Mouse (Mus musculus): ENCODE measurements around the gene Mbnl2. TPM values are rescaled to one million over a fixed set of nuclear protein-coding genes. Genes with fewer than 3 reads are reported as not detected.

Mbnl2 gene
- polyA plus RNA-seq, 1 experiment: 18.9 TPM

GRCm38 (mm10) chr14:120377192-120377591 lies 101.7 kb downstream of the Mbnl2 start:
- Histone ChIP-seq H3K4me1 (ENCODE audit: control insufficient read depth, insufficient read depth, insufficient read length) (no peaks in the 10 kb centered on the region), H3K36me3 (ENCODE audit: control insufficient read depth, insufficient read depth, low read length) (peaks cover 10% of the 10 kb centered on the region), H3K4me3 (ENCODE audit: extremely low read depth, insufficient read depth, insufficient read length) (no peak overlapping the region), H3K27ac (ENCODE audit: insufficient read depth, low read length) (no peak overlapping the region), H3K27me3 (ENCODE audit: control insufficient read depth, insufficient read depth, low read length) (no peaks in the 10 kb centered on the region)
- 93% methylated on average over 4 of the region's 4 CpGs for WGBS
- TF ChIP-seq POLR2A (IDR thresholded peaks at IDR 0.05; ENCODE audit: low read depth, low read length) (no peak), CTCF (IDR thresholded peaks at IDR 0.05; ENCODE audit: extremely low read depth, insufficient read depth, insufficient read length, insufficient replicate concordance) (no peak)
- DNase-seq (ENCODE audit: low read depth in 1 of 2, low spot score in 2 of 2): no peak

- WGBS: 88% methylated on average over 8 of the region's 8 CpGs
- no peaks in the 10 kb centered on the region for H3K27me3 ChIP-seq (ENCODE audit: control insufficient read depth, insufficient read depth, low read length)
- no peak for DNase-seq (ENCODE audit: low read depth in 1 of 2, low spot score in 2 of 2)
- peaks cover 10% of the 10 kb centered on the region for H3K36me3 ChIP-seq (ENCODE audit: control insufficient read depth, insufficient read depth, low read length)
- no peak overlapping the region for H3K27ac ChIP-seq (ENCODE audit: insufficient read depth, low read length)
- TF ChIP-seq CTCF (IDR thresholded peaks at IDR 0.05; ENCODE audit: extremely low read depth, insufficient read depth, insufficient read length, insufficient replicate concordance) (no peak), POLR2A (IDR thresholded peaks at IDR 0.05; ENCODE audit: low read depth, low read length) (no peak)
- no peak overlapping the region for H3K4me3 ChIP-seq (ENCODE audit: extremely low read depth, insufficient read depth, insufficient read length)
- H3K4me1 ChIP-seq (ENCODE audit: control insufficient read depth, insufficient read depth, insufficient read length): no peaks in the 10 kb centered on the region
Observed at GRCm38 (mm10) chr14:120378002-120378401, 102.5 kb downstream of the Mbnl2 start.

- H3K27ac ChIP-seq (ENCODE audit: insufficient read depth, low read length): no peak overlapping the region
- H3K4me3 ChIP-seq (ENCODE audit: extremely low read depth, insufficient read depth, insufficient read length): no peak overlapping the region
- TF ChIP-seq CTCF (IDR thresholded peaks at IDR 0.05; ENCODE audit: extremely low read depth, insufficient read depth, insufficient read length, insufficient replicate concordance) (no peak), POLR2A (IDR thresholded peaks at IDR 0.05; ENCODE audit: low read depth, low read length) (no peak)
- no peaks in the 10 kb centered on the region for H3K27me3 ChIP-seq (ENCODE audit: control insufficient read depth, insufficient read depth, low read length)
- peaks cover 10% of the 10 kb centered on the region for H3K36me3 ChIP-seq (ENCODE audit: control insufficient read depth, insufficient read depth, low read length)
- H3K4me1 ChIP-seq (ENCODE audit: control insufficient read depth, insufficient read depth, insufficient read length): no peaks in the 10 kb centered on the region
- WGBS: 87% methylated on average over 4 of the region's 4 CpGs
- no peak for DNase-seq (ENCODE audit: low read depth in 1 of 2, low spot score in 2 of 2)
Observed at GRCm38 (mm10) chr14:120379716-120380115, 104.2 kb downstream of the Mbnl2 start.

- no peak for DNase-seq (ENCODE audit: low read depth in 1 of 2, low spot score in 2 of 2)
- Histone ChIP-seq H3K27me3 (ENCODE audit: control insufficient read depth, insufficient read depth, low read length) (no peaks in the 10 kb centered on the region), H3K4me3 (ENCODE audit: extremely low read depth, insufficient read depth, insufficient read length) (no peak overlapping the region), H3K27ac (ENCODE audit: insufficient read depth, low read length) (no peak overlapping the region), H3K4me1 (ENCODE audit: control insufficient read depth, insufficient read depth, insufficient read length) (no peaks in the 10 kb centered on the region), H3K36me3 (ENCODE audit: control insufficient read depth, insufficient read depth, low read length) (peaks cover 10% of the 10 kb centered on the region)
- WGBS: 94% methylated on average over 26 of the region's 26 CpGs
- no peak for TF ChIP-seq POLR2A (IDR thresholded peaks at IDR 0.05; ENCODE audit: low read depth, low read length)
- TF ChIP-seq CTCF (IDR thresholded peaks at IDR 0.05; ENCODE audit: extremely low read depth, insufficient read depth, insufficient read length, insufficient replicate concordance): no peak
Observed at GRCm38 (mm10) chr14:120381378-120382134, 106.1 kb downstream of the Mbnl2 start.

GRCm38 (mm10) chr14:120382179-120382578 lies 106.7 kb downstream of the Mbnl2 start:
- no peak for DNase-seq (ENCODE audit: low read depth in 1 of 2, low spot score in 2 of 2)
- no peak for TF ChIP-seq POLR2A (IDR thresholded peaks at IDR 0.05; ENCODE audit: low read depth, low read length)
- TF ChIP-seq CTCF (IDR thresholded peaks at IDR 0.05; ENCODE audit: extremely low read depth, insufficient read depth, insufficient read length, insufficient replicate concordance): no peak
- no peak overlapping the region for H3K4me3 ChIP-seq (ENCODE audit: extremely low read depth, insufficient read depth, insufficient read length)
- H3K4me1 ChIP-seq (ENCODE audit: control insufficient read depth, insufficient read depth, insufficient read length): no peaks in the 10 kb centered on the region
- no peak overlapping the region for H3K27ac ChIP-seq (ENCODE audit: insufficient read depth, low read length)
- H3K27me3 ChIP-seq (ENCODE audit: control insufficient read depth, insufficient read depth, low read length): no peaks in the 10 kb centered on the region
- peaks cover 10% of the 10 kb centered on the region for H3K36me3 ChIP-seq (ENCODE audit: control insufficient read depth, insufficient read depth, low read length)
- 79% methylated on average over 5 of the region's 5 CpGs for WGBS

- WGBS: 92% methylated on average over 11 of the region's 11 CpGs
- H3K27ac ChIP-seq (ENCODE audit: insufficient read depth, low read length): no peak overlapping the region
- H3K4me1 ChIP-seq (ENCODE audit: control insufficient read depth, insufficient read depth, insufficient read length): no peaks in the 10 kb centered on the region
- no peak overlapping the region for H3K4me3 ChIP-seq (ENCODE audit: extremely low read depth, insufficient read depth, insufficient read length)
- H3K36me3 ChIP-seq (ENCODE audit: control insufficient read depth, insufficient read depth, low read length): peaks cover 12% of the 10 kb centered on the region
- TF ChIP-seq POLR2A (IDR thresholded peaks at IDR 0.05; ENCODE audit: low read depth, low read length) (no peak), CTCF (IDR thresholded peaks at IDR 0.05; ENCODE audit: extremely low read depth, insufficient read depth, insufficient read length, insufficient replicate concordance) (no peak)
- DNase-seq (ENCODE audit: low read depth in 1 of 2, low spot score in 2 of 2): no peak
- no peaks in the 10 kb centered on the region for H3K27me3 ChIP-seq (ENCODE audit: control insufficient read depth, insufficient read depth, low read length)
Observed at GRCm38 (mm10) chr14:120383186-120383851, 107.8 kb downstream of the Mbnl2 start.

- no peaks in the 10 kb centered on the region for H3K27me3 ChIP-seq (ENCODE audit: control insufficient read depth, insufficient read depth, low read length)
- peaks cover 19% of the 10 kb centered on the region for H3K36me3 ChIP-seq (ENCODE audit: control insufficient read depth, insufficient read depth, low read length)
- DNase-seq (ENCODE audit: low read depth in 1 of 2, low spot score in 2 of 2): no peak
- H3K27ac ChIP-seq (ENCODE audit: insufficient read depth, low read length): no peak overlapping the region
- TF ChIP-seq CTCF (IDR thresholded peaks at IDR 0.05; ENCODE audit: extremely low read depth, insufficient read depth, insufficient read length, insufficient replicate concordance): no peak
- TF ChIP-seq POLR2A (IDR thresholded peaks at IDR 0.05; ENCODE audit: low read depth, low read length): no peak
- no peak overlapping the region for H3K4me3 ChIP-seq (ENCODE audit: extremely low read depth, insufficient read depth, insufficient read length)
- no peaks in the 10 kb centered on the region for H3K4me1 ChIP-seq (ENCODE audit: control insufficient read depth, insufficient read depth, insufficient read length)
- WGBS: 95% methylated on average over 5 of the region's 5 CpGs
Observed at GRCm38 (mm10) chr14:120384615-120385014, 109.1 kb downstream of the Mbnl2 start.
